Mouse (Mus musculus) urinary bladder, adult 2 months (tissue): ENCODE data around the gene Unc50. TPM values are rescaled to one million over a fixed set of nuclear protein-coding genes. Genes with fewer than 3 reads are reported as not detected.

ENCODE experiments used
- DNase-seq: peaks from one replicate; pipeline ENCODE4 v3.0.0; 2022; ENCODE audit warnings: low spot score
- polyA plus RNA-seq: library from polyadenylated mRNA; depleted of rRNA; stranded (reverse); fragments of >200 nt; gene quantifications from 2 replicates; pipeline ENCODE4 v1.2.3, GENCODE M21; 2012

Unc50 gene
- polyA plus RNA-seq, 1 experiment, result 112 TPM

GRCm38 (mm10) chr1:37448361-37449095 is 18.6 kb downstream of the Unc50 start:
- no peak for DNase-seq

GRCm38 (mm10) chr1:37451270-37451669 is 21.3 kb downstream of the Unc50 start:
- DNase-seq, result no peak

- DNase-seq, result no peak
Observed at GRCm38 (mm10) chr1:37457546-37457945, 27.6 kb downstream of the Unc50 start.

GRCm38 (mm10) chr1:37464878-37465452 is 35.0 kb downstream of the Unc50 start:
- DNase-seq, result no peak

GRCm38 (mm10) chr1:37466322-37466995 is 36.5 kb downstream of the Unc50 start:
- no peak for DNase-seq

GRCm38 (mm10) chr1:37467806-37468205 is 37.9 kb downstream of the Unc50 start:
- DNase-seq, result no peak

- DNase-seq, result no peak
Observed at GRCm38 (mm10) chr1:37469007-37469406, 39.1 kb downstream of the Unc50 start.

- DNase-seq, result no peak
Observed at GRCm38 (mm10) chr1:37471179-37472148, 41.5 kb downstream of the Unc50 start.

GRCm38 (mm10) chr1:37473251-37473650 is 43.3 kb downstream of the Unc50 start:
- DNase-seq, result no peak

GRCm38 (mm10) chr1:37474046-37474445 is 44.1 kb downstream of the Unc50 start:
- DNase-seq, result no peak

GRCm38 (mm10) chr1:37474634-37475190 is 44.8 kb downstream of the Unc50 start:
- no peak for DNase-seq

GRCm38 (mm10) chr1:37475312-37475711 is 45.4 kb downstream of the Unc50 start:
- DNase-seq, result no peak

- DNase-seq, result no peak
Observed at GRCm38 (mm10) chr1:37477250-37477649, 47.3 kb downstream of the Unc50 start.

- no peak for DNase-seq
Observed at GRCm38 (mm10) chr1:37477928-37478327, 48.0 kb downstream of the Unc50 start.

- DNase-seq, result no peak
Observed at GRCm38 (mm10) chr1:37478416-37478815, 48.5 kb downstream of the Unc50 start.

GRCm38 (mm10) chr1:37479074-37479473 is 49.1 kb downstream of the Unc50 start:
- no peak for DNase-seq

GRCm38 (mm10) chr1:37479759-37480158 is 49.8 kb downstream of the Unc50 start:
- no peak for DNase-seq

- DNase-seq, result no peak
Observed at GRCm38 (mm10) chr1:37480731-37481130, 50.8 kb downstream of the Unc50 start.

GRCm38 (mm10) chr1:37481331-37481730 is 51.4 kb downstream of the Unc50 start:
- DNase-seq, result no peak

- DNase-seq, result no peak
Observed at GRCm38 (mm10) chr1:37484612-37485011, 54.7 kb downstream of the Unc50 start.

- no peak for DNase-seq
Observed at GRCm38 (mm10) chr1:37486439-37486838, 56.5 kb downstream of the Unc50 start.
